Mouse (Mus musculus) liver, embryonic 11.5 days (tissue): ENCODE results near the gene Trpm3. TPM values are rescaled to one million over a fixed set of nuclear protein-coding genes. Genes with fewer than 3 reads are reported as not detected.

ENCODE experiments used
- ATAC-seq: fragments of 200-750 bp; cut with Nextera tagmentation; replicated peaks from 2 replicates; pipeline ENCODE4 v1.8.0; 2017; ENCODE audit warnings: moderate number of reproducible peaks, mild to moderate bottlenecking, moderate TSS enrichment, moderate library complexity; ENCODE audit not compliant: low FRiP score
- DNase-seq: peaks from one replicate; pipeline ENCODE4 v3.0.0-alpha.2; 2017; ENCODE audit warnings: low spot score
- H3K27ac ChIP-seq: fragments of 300-500 bp; sonication (generic); 2 replicates; pipeline ENCODE4 v1.5.1; 2014; ENCODE audit warnings: mild to moderate bottlenecking, low read depth, low read length, control low read depth
- H3K27me3 ChIP-seq: fragments of 300-500 bp; sonication (generic); replicated peaks from 2 replicates; pipeline ENCODE4 v1.6.1; 2014; ENCODE audit warnings: low read length, mixed read lengths; ENCODE audit not compliant: control insufficient read depth, insufficient read depth
- H3K36me3 ChIP-seq: fragments of 300-500 bp; sonication (generic); 2 replicates; pipeline ENCODE4 v1.6.1; 2014; ENCODE audit warnings: mild to moderate bottlenecking, low read length, moderate library complexity, mixed read lengths; ENCODE audit not compliant: control insufficient read depth, insufficient read depth
- H3K4me1 ChIP-seq: fragments of 300-500 bp; sonication (generic); replicated peaks from 2 replicates; pipeline ENCODE4 v1.6.1; 2014; ENCODE audit warnings: low read length, mixed read lengths; ENCODE audit not compliant: control insufficient read depth, insufficient read depth
- H3K4me2 ChIP-seq: fragments of 300-500 bp; sonication (generic); 2 replicates; pipeline ENCODE4 v1.6.1; 2014; ENCODE audit warnings: mild to moderate bottlenecking, control low read depth, moderate library complexity
- H3K4me3 ChIP-seq: fragments of 300-500 bp; sonication (generic); 2 replicates; pipeline ENCODE4 v1.5.1; 2014; ENCODE audit warnings: low read depth, low read length, control low read depth
- H3K9ac ChIP-seq: fragments of 300-500 bp; sonication (generic); 2 replicates; pipeline ENCODE4 v1.6.1; 2014; ENCODE audit warnings: low read depth, low read length, control low read depth
- H3K9me3 ChIP-seq: fragments of 300-500 bp; sonication (generic); 2 replicates; pipeline ENCODE4 v1.6.1; 2016; ENCODE audit warnings: low read length, inconsistent platforms, mixed read lengths; ENCODE audit not compliant: control insufficient read depth
- WGBS: fragments of 180-500 bp; shearing (Covaris S2); extraction: QIAGEN DNeasy Blood & Tissue Kit; methylation state at CpG from one replicate; pipeline ENCODE4 v1.1.7; 2014; 5-methylcytosine and 5-hydroxymethylcytosine counted together
- polyA plus RNA-seq: library from polyadenylated mRNA; unstranded; fragments of >200 nt; fragmentation: Nextera tagmentation; extraction: Ambion mirVana; gene quantifications from 2 replicates; pipeline ENCODE4 v1.2.1, GENCODE M21; 2014

Trpm3 gene
- polyA plus RNA-seq, 1 experiment from 2014 or later, result 0.26 TPM

GRCm38 (mm10) chr19:22132626-22133025 lies 6.2 kb upstream of the Trpm3 start:
- Histone ChIP-seq H3K9ac (no peak overlapping the region), H3K4me3 (no peak overlapping the region), H3K27ac (no peak overlapping the region), H3K4me2 (no peak overlapping the region), H3K36me3 (no peaks in the 10 kb centered on the region), H3K27me3 (no peaks in the 10 kb centered on the region), H3K4me1 (no peaks in the 10 kb centered on the region), H3K9me3 (no peaks in the 10 kb centered on the region)
- ATAC-seq (no peak), DNase-seq (no peak)
- WGBS, result 73% methylated on average over 3 of the region's 3 CpGs

GRCm38 (mm10) chr19:22178549-22178948 lies 39.7 kb downstream of the Trpm3 start:
- Histone ChIP-seq H3K9me3 (no peaks in the 10 kb centered on the region), H3K4me1 (no peaks in the 10 kb centered on the region), H3K27me3 (no peaks in the 10 kb centered on the region), H3K4me3 (no peak overlapping the region), H3K9ac (no peak overlapping the region), H3K27ac (no peak overlapping the region), H3K36me3 (no peaks in the 10 kb centered on the region), H3K4me2 (no peak overlapping the region)
- DNase-seq, result no peak
- no peak for ATAC-seq
- WGBS, result 69% methylated on average over 4 of the region's 4 CpGs

- WGBS, result 81% methylated on average over 2 of the region's 2 CpGs
- Histone ChIP-seq H3K4me2 (no peak overlapping the region), H3K27ac (no peak overlapping the region), H3K9ac (no peak overlapping the region), H3K4me3 (no peak overlapping the region), H3K9me3 (no peaks in the 10 kb centered on the region), H3K27me3 (no peaks in the 10 kb centered on the region), H3K4me1 (no peaks in the 10 kb centered on the region), H3K36me3 (no peaks in the 10 kb centered on the region)
- ATAC-seq (no peak), DNase-seq (no peak)
Observed at GRCm38 (mm10) chr19:22179017-22179416, 40.2 kb downstream of the Trpm3 start.

DNA sequence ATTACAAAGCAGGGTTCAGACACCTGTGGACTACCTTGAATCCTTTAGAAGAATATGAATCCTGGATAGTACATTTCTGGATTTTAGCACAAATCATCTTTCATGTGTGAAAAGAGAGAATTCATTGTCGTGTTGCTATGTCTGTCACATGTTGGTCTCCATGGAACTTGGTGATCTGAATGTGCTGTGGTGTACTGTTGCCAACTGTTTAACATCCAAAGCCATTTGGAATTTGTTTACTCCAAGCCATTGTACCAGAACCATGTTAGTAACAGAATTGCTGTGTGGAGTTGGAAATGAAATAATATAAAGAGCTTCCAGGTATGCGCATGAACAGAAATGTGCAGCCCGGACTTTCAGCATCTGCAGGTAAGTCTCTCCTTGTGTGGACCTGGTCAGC lies 41.3 kb downstream of the Trpm3 start:
- Histone ChIP-seq H3K9me3 (no peaks in the 10 kb centered on the region), H3K4me1 (no peaks in the 10 kb centered on the region), H3K4me2 (no peak overlapping the region), H3K27me3 (no peaks in the 10 kb centered on the region), H3K27ac (no peak overlapping the region), H3K4me3 (no peak overlapping the region), H3K36me3 (no peaks in the 10 kb centered on the region), H3K9ac (no peak overlapping the region)
- 84% methylated on average over 3 of the region's 3 CpGs for WGBS
- ATAC-seq (no peak), DNase-seq (no peak)

DNA sequence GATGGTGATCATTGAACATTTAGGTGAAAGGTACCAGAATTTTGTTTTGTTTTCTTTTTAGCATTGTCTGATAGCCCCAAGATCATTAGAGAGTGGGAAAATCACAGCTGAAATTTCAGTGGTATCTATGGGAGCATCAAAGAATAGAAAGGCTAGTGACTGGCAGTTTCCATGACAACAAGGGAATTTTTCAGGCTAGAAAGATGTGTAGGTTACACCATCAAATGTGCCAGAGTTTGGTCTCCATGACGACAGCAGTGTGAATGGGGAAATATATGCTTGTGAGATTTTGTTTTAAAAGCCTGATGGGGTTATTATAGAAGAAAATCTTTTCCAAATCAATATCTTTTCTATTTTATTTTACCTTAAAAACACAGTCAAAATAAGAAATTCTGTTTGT lies 50.9 kb downstream of the Trpm3 start:
- ATAC-seq, result no peak
- H3K9ac ChIP-seq, result no peak overlapping the region
- H3K4me2 ChIP-seq, result no peak overlapping the region
- DNase-seq, result no peak
- H3K4me3 ChIP-seq, result no peak overlapping the region
- H3K4me1 ChIP-seq, result no peaks in the 10 kb centered on the region
- no peaks in the 10 kb centered on the region for H3K36me3 ChIP-seq
- H3K9me3 ChIP-seq, result peaks cover 2% of the 10 kb centered on the region; the same call in 1 of the 2 replicates
- 66% methylated on average over 1 of the region's 1 CpGs for WGBS
- H3K27me3 ChIP-seq, result no peaks in the 10 kb centered on the region
- H3K27ac ChIP-seq, result no peak overlapping the region

DNA sequence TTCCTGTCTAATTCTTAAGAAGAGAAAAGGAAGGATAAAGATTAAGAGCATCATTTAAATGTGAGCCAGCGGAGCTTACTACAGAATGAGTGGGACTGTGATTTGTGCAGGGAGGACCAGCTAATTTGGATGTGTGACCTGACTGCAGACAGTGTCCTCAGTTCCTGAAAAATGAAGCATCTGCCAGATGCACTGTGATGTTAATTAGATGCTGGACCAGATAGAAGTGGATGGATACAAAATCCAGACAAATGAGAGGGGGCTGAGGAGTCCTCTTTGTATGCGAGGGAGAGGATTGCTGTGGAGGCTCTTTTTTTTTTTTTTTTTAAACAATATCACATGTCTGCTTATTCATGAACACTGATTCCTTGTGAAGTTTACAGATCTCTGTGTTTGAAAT lies 83.7 kb downstream of the Trpm3 start:
- no peaks in the 10 kb centered on the region for H3K36me3 ChIP-seq
- no peak overlapping the region for H3K4me3 ChIP-seq
- H3K27me3 ChIP-seq, result no peaks in the 10 kb centered on the region
- no peak overlapping the region for H3K27ac ChIP-seq
- H3K4me1 ChIP-seq, result no peaks in the 10 kb centered on the region
- DNase-seq (no peak), ATAC-seq (no peak)
- no peak overlapping the region for H3K9ac ChIP-seq
- no peak overlapping the region for H3K4me2 ChIP-seq
- WGBS, result 78% methylated on average over 2 of the region's 2 CpGs
- no peaks in the 10 kb centered on the region for H3K9me3 ChIP-seq

DNA sequence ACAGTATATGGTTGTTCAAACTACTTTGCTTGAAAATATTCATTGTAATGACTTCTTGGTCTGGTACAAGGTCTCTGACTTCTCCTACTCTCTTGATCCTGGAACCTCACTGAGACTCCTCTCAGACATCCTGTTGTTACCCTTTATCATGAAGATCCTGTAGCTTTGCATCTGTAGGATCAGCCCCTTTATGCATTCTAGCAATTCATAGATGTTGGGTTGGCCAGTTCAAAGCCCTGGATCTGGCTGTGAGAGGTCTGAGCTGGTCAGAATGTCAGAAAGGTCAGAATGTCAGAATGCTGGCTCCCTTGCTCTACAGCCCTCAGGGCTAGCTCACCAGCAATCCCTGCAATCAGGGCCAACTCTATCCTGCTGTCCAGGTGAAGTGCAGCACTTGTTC lies 95.3 kb downstream of the Trpm3 start:
- Histone ChIP-seq H3K36me3 (no peaks in the 10 kb centered on the region), H3K9me3 (no peaks in the 10 kb centered on the region), H3K4me2 (no peak overlapping the region), H3K27me3 (no peaks in the 10 kb centered on the region), H3K4me3 (no peak overlapping the region), H3K9ac (no peak overlapping the region), H3K27ac (no peak overlapping the region), H3K4me1 (no peaks in the 10 kb centered on the region)
- no peak for DNase-seq
- ATAC-seq, result no peak

DNA sequence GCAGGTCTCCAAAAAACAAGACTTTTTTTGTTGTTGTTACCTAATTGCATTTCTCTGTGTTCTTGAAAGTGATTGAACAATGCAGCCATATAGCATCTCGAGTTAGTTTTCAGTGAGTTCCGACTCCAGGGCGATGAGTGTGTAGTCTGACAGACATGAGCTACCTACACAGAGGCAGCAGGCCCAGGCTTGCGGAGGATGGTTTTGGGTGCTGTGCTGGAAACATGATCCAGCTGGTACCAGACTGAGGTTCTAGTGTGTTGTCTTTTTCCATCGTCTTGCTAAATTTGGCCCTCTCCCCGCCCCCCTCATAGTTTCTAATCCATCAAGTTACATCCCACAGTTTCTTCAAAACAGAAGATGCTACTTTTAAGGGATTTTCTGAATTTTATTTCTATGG lies 110.2 kb downstream of the Trpm3 start:
- WGBS, result 88% methylated on average over 6 of the region's 6 CpGs
- no peak overlapping the region for H3K4me3 ChIP-seq
- ATAC-seq, result no peak

DNA sequence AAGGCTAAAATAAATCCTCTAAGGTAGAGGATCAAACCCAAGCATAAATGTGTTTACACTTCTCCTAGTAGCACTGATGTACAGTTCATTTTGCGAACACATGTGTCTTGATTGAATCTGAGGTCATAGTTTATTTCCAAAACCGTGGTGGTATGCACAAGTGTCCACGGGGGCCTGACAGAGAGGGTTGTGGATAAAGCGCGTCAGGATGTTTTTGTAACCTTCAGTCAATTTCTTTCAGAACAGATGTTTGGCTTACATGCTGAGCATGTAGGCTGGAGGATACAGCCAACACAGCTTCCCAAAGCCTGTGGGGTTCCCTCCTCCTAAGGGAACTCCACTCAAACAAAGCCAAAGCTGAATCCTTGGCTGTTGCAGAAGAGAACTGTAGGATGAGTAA lies 134.1 kb downstream of the Trpm3 start:
- WGBS, result 72% methylated on average over 5 of the region's 5 CpGs
- Histone ChIP-seq H3K9ac (no peak overlapping the region), H3K4me2 (no peak overlapping the region), H3K27me3 (no peaks in the 10 kb centered on the region), H3K9me3 (no peaks in the 10 kb centered on the region), H3K4me3 (no peak overlapping the region), H3K36me3 (no peaks in the 10 kb centered on the region), H3K4me1 (no peaks in the 10 kb centered on the region), H3K27ac (no peak overlapping the region)
- no peak for ATAC-seq
- DNase-seq, result no peak

More for the DNA sequence above, 110.2 kb downstream of the Trpm3 start:
- DNase-seq, result no peak
- no peak overlapping the region for H3K9ac ChIP-seq
- no peaks in the 10 kb centered on the region for H3K9me3 ChIP-seq
- H3K36me3 ChIP-seq, result no peaks in the 10 kb centered on the region
- no peaks in the 10 kb centered on the region for H3K27me3 ChIP-seq
- no peaks in the 10 kb centered on the region for H3K4me1 ChIP-seq
- no peak overlapping the region for H3K4me2 ChIP-seq
- H3K27ac ChIP-seq, result no peak overlapping the region
